Mouse (Mus musculus) forebrain, embryonic 10.5 days (tissue): ENCODE measurements around the gene Arap1. TPM values are rescaled to one million over a fixed set of nuclear protein-coding genes. Genes with fewer than 3 reads are reported as not detected.

Source experiments
- DNase-seq: peaks from one replicate; pipeline ENCODE4 v3.0.0-alpha.2; 2017; ENCODE audit warnings: low spot score; ENCODE audit errors: extremely low spot score
- H3K27ac ChIP-seq: fragments of 300-500 bp; sonication (generic); 2 replicates; pipeline ENCODE4 v1.5.1; 2016; ENCODE audit warnings: mild to moderate bottlenecking
- H3K27me3 ChIP-seq: fragments of 300-500 bp; sonication (generic); 2 replicates; pipeline ENCODE4 v1.6.1; 2016; ENCODE audit warnings: mild to moderate bottlenecking; ENCODE audit not compliant: poor library complexity, severe bottlenecking
- H3K36me3 ChIP-seq: fragments of 300-500 bp; sonication (generic); replicated peaks from 2 replicates; pipeline ENCODE4 v1.6.1; 2016; ENCODE audit warnings: mild to moderate bottlenecking, moderate library complexity
- H3K4me1 ChIP-seq: fragments of 300-500 bp; sonication (generic); 2 replicates; pipeline ENCODE4 v1.6.1; 2016
- H3K4me3 ChIP-seq: fragments of 300-500 bp; sonication (generic); 2 replicates; pipeline ENCODE4 v1.5.1; 2016; ENCODE audit warnings: mild to moderate bottlenecking, moderate library complexity
- H3K9me3 ChIP-seq: fragments of 300-500 bp; sonication (generic); 2 replicates; pipeline ENCODE4 v1.6.1; 2016; ENCODE audit warnings: mild to moderate bottlenecking, moderate library complexity
- WGBS: fragments of 180-500 bp; shearing (Covaris S2); methylation state at CpG from one replicate; pipeline ENCODE4 v1.1.7; 2016; 5-methylcytosine and 5-hydroxymethylcytosine counted together
- polyA plus RNA-seq: library from polyadenylated mRNA; unstranded; fragments of >200 nt; fragmentation: Nextera tagmentation; extraction: Ambion mirVana; gene quantifications from 2 replicates; pipeline ENCODE4 v1.2.1, GENCODE M21; 2016

Gene Arap1
- polyA plus RNA-seq, 1 experiment from 2014 or later: 12.9 TPM

DNA sequence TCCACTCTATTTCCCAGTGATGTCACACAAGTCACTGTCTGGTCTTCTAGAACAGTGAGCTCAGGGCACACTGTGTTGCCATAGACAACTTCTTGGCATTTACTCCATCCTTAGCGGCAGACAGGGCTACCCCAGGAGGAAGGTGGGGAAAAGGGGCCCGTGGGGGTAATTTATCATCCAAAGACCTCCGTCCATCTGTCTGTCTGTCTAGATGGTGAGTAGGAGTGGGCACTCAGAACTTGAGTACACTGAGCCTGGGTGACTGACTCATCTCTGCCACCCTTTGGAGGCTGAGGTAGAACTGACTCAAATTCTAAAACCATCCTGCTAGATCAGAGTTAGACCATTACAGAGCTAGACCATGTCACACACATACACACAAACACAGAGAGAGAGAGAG lies 30.9 kb upstream of the Arap1 start, which contains the start of gene Stard10:
Gene Stard10, plus strand, starts transcription at position 73 of the 400 bp plus-strand sequence.
- no peak for DNase-seq

DNA sequence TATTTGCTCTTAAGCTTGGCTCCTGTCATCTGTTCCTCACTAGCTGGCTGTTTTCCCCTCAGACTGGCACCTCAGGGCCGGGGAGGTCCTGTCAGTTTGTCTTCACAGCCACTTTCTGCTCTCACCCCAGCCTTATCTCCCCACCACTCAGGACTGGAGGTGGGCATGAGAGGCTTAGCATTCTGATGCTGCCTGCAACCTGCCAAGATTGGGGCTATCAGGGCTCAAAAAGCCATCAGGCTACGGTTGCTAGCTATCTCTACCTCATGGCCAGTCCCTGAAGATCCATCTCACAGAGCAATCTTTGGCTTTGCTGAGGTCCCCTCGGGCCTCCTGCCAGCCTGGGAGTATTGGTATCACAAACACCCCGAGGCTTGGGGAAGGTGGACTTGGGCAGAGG lies 29.0 kb upstream of the Arap1 start:
- Histone ChIP-seq H3K27me3 (peaks cover 67% of the 10 kb centered on the region), H3K36me3 (no peaks in the 10 kb centered on the region), H3K4me1 (peaks cover 35% of the 10 kb centered on the region), H3K4me3 (no peak overlapping the region), H3K9me3 (no peaks in the 10 kb centered on the region), H3K27ac (no peak overlapping the region)
- WGBS: 80% methylated on average over 4 of the region's 4 CpGs
- DNase-seq: no peak

More for the DNA sequence above, 30.9 kb upstream of the Arap1 start, which contains the start of gene Stard10:
- H3K4me3 ChIP-seq: no peak within 1 kb of the TSS
- H3K27ac ChIP-seq: no peak within 1 kb of the TSS
- no peaks in the 10 kb centered on the region for H3K36me3 ChIP-seq
- H3K4me1 ChIP-seq: peaks cover 18% of the 10 kb centered on the region
- H3K27me3 ChIP-seq: peaks cover 49% of the 10 kb centered on the region
- no peaks in the 10 kb centered on the region for H3K9me3 ChIP-seq
- WGBS: 89% methylated on average over 3 of the region's 3 CpGs

GRCm38 (mm10) chr7:101319796-101320195 lies 28.1 kb upstream of the Arap1 start:
- peaks cover 37% of the 10 kb centered on the region for H3K4me1 ChIP-seq
- DNase-seq: no peak
- H3K27me3 ChIP-seq: peaks cover 76% of the 10 kb centered on the region
- H3K9me3 ChIP-seq: no peaks in the 10 kb centered on the region
- 94% methylated on average over 1 of the region's 1 CpGs for WGBS
- no peaks in the 10 kb centered on the region for H3K36me3 ChIP-seq
- H3K27ac ChIP-seq: no peak overlapping the region
- no peak overlapping the region for H3K4me3 ChIP-seq

GRCm38 (mm10) chr7:101320399-101321217 lies 27.3 kb upstream of the Arap1 start:
- Histone ChIP-seq H3K9me3 (no peaks in the 10 kb centered on the region), H3K4me3 (peak overlapping the region; percentile 82), H3K27ac (peak overlapping the region; percentile 83), H3K27me3 (peaks cover 79% of the 10 kb centered on the region), H3K4me1 (peaks cover 37% of the 10 kb centered on the region), H3K36me3 (no peaks in the 10 kb centered on the region)
- 6% methylated on average over 27 of the region's 37 CpGs for WGBS
- DNase-seq: peak; percentile 60

DNA sequence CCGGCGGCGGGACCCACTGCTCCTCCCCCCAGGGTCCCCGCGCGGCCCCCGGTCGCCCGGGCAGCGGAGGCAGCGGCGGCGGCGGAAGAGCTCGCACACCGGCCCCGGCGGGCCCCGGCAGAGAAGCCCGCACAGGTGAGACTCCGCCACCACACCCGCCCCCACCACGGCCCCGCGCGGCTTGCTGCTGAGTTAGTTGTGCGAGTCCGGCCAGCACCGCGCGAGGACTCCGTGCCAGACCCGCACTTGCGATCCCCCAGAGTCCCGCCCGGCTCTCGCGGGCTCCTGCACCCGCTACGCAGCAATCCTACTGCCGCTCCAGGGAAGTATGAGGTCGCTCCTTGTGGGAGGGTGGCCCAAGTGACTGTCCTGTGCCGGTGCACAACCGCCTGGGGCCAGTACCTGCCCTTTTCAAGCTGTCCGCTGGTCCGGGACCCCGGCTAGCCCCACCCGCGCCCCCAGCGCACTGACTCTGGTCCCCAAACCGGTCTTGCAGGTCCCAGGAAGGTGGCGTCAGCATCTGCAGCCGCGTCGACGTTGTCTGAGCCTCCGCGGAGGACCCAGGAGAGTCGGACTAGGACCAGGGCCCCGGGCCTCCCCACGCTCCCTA lies 26.5 kb upstream of the Arap1 start:
- no peaks in the 10 kb centered on the region for H3K36me3 ChIP-seq
- peak overlapping the region; percentile 83 for H3K27ac ChIP-seq
- peak; percentile 46 for DNase-seq
- H3K27me3 ChIP-seq: peaks cover 79% of the 10 kb centered on the region
- H3K4me3 ChIP-seq: peak overlapping the region; percentile 82
- whole genome bisulfite sequencing: 4% methylated on average over 45 of the region's 61 CpGs
- peaks cover 37% of the 10 kb centered on the region for H3K4me1 ChIP-seq
- no peaks in the 10 kb centered on the region for H3K9me3 ChIP-seq

DNA sequence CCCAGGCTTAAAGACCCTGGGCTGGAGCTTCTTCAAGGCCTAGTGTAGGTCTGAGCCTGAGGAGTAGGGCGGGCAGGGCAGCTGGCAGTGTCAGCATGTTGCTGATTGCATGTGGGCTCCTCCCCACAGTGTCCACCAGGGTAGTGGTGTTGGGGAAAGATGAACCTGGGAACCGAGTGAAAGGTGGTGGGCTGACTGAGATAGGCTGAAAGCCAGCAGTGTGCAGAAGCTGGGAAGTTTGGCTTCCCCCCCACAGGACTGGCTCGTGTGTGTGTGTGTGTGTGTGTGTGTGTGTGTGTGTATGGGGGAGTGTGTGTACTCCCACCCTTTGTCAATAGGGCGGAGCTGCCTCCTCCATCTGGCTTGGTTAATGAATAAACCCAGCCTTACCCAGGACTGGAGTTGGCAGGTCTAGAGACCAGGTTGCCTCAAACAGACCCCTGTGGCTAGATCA lies 24.7 kb upstream of the Arap1 start:
- H3K27me3 ChIP-seq: peaks cover 67% of the 10 kb centered on the region
- no peak overlapping the region for H3K27ac ChIP-seq
- no peak overlapping the region for H3K4me3 ChIP-seq
- H3K9me3 ChIP-seq: no peaks in the 10 kb centered on the region
- H3K4me1 ChIP-seq: peaks cover 37% of the 10 kb centered on the region
- WGBS: 78% methylated on average over 4 of the region's 4 CpGs
- H3K36me3 ChIP-seq: no peaks in the 10 kb centered on the region
- no peak for DNase-seq

DNA sequence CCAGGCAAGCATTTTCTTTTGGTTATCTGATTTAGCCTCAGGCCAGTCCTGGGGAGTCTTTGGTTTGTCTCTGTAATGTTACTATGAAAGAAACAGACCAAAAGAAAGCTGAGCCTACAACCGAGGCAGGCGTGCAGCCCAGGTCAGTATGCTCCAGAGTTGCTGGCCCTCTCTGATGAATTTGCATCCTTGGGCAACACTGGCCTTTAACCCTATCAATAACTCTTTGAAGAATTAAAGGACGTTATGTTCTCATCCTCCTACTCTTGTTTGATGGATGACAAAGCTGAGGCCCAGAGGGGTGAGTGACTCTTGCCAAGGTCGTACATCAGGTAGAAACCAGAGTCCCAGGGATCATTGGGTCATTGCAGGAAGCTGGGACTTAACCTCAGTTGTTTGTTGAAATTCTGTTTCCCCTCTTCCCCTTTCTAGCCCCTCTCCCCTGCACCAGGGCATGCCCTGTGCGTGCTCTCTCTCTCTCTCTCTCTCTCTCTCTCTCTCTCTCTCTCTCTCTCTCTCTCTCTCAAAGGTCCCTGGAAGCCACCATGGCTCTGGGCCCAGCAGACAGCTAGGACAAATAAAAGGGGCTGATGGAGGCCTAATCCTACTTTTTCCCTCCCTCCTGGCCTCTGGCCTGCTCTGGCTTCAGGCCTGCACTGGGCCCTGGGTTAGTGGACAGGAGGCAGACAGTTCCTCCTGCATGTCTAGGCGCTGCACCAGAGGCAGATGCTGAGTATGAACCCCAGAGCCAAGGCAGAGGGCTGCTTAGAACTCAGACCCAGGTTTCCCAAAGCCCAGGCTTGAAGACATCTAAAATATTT lies 23.5 kb upstream of the Arap1 start:
- no peak for DNase-seq

GRCm38 (mm10) chr7:101326006-101326405 lies 21.9 kb upstream of the Arap1 start:
- 90% methylated on average over 5 of the region's 5 CpGs for WGBS
- peaks cover 41% of the 10 kb centered on the region for H3K4me1 ChIP-seq
- DNase-seq: no peak

More for the DNA sequence above, 23.5 kb upstream of the Arap1 start:
- Histone ChIP-seq H3K4me3 (no peak overlapping the region), H3K27ac (no peak overlapping the region), H3K27me3 (peaks cover 55% of the 10 kb centered on the region), H3K9me3 (no peaks in the 10 kb centered on the region), H3K4me1 (peaks cover 46% of the 10 kb centered on the region), H3K36me3 (no peaks in the 10 kb centered on the region)
- 72% methylated on average over 5 of the region's 6 CpGs for WGBS

GRCm38 (mm10) chr7:101327263-101327662 lies 20.6 kb upstream of the Arap1 start:
- no peak overlapping the region for H3K27ac ChIP-seq
- no peak overlapping the region for H3K4me3 ChIP-seq
- DNase-seq: no peak
- H3K27me3 ChIP-seq: peaks cover 28% of the 10 kb centered on the region
- H3K36me3 ChIP-seq: no peaks in the 10 kb centered on the region
- H3K9me3 ChIP-seq: no peaks in the 10 kb centered on the region
- peaks cover 31% of the 10 kb centered on the region for H3K4me1 ChIP-seq
- WGBS: 65% methylated on average over 5 of the region's 5 CpGs

More at GRCm38 (mm10) chr7:101326006-101326405, 21.9 kb upstream of the Arap1 start:
- peaks cover 40% of the 10 kb centered on the region for H3K27me3 ChIP-seq
- H3K9me3 ChIP-seq: no peaks in the 10 kb centered on the region
- H3K27ac ChIP-seq: no peak overlapping the region
- H3K36me3 ChIP-seq: no peaks in the 10 kb centered on the region
- H3K4me3 ChIP-seq: no peak overlapping the region

- Histone ChIP-seq H3K4me1 (peaks cover 25% of the 10 kb centered on the region), H3K36me3 (no peaks in the 10 kb centered on the region), H3K9me3 (no peaks in the 10 kb centered on the region), H3K27me3 (peaks cover 23% of the 10 kb centered on the region), H3K4me3 (no peak overlapping the region), H3K27ac (no peak overlapping the region)
- DNase-seq: no peak
- 89% methylated on average over 2 of the region's 2 CpGs for WGBS
These were observed 20.1 kb upstream of the Arap1 start for GRCm38 (mm10) chr7:101327786-101328185.

DNA sequence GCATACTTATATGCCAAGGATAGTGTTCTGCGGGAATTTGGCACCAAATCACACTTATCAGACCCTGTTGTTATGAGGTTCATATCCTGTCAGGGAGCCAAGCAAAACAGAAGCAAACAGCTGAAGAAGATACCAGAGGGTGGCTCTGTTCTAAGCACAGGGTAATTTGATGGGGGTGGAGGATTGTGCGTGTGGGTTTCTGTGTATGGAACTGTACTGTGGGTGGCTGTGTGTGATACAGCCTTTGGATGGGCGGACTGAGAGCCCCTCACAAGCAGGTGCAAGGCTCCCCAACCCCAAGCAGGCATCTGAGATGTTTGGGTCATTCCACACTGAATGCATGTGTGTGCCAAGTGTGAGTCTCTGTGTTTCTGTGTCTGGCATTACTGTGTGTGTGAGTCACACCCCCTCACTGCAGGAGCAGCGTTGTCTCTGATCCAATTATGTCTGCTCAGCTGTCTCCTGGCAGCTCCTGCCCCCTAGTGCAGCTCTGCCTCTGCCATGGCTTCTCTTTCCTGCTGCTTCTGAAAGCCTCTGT lies 19.2 kb upstream of the Arap1 start:
- 68% methylated on average over 4 of the region's 4 CpGs for WGBS
- no peak for DNase-seq
- Histone ChIP-seq H3K36me3 (no peaks in the 10 kb centered on the region), H3K27me3 (peaks cover 14% of the 10 kb centered on the region), H3K4me3 (no peak overlapping the region), H3K9me3 (no peaks in the 10 kb centered on the region), H3K27ac (peak overlapping the region; percentile 26; the same call in 1 of the 2 replicates), H3K4me1 (peaks cover 16% of the 10 kb centered on the region)

DNA sequence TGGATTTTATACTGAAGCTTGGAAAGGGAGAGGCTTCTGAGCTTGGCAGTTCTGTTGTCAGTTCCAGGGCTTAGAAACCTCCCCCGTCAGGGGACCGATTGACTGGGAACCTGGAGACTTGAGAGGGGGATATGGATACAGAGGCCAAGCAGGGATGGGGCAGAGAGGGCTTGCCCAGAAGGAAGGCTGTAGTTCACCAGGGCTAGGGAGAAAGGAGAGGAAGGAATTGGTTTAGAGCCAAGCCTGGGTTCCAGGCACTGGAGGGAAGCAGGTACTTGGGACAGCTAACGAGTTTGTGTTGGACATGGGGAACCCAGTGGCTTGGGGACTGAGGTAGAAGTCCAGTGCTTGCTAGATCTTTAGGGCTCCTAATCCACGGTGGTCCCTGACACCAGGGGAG lies 18.3 kb upstream of the Arap1 start:
- Histone ChIP-seq H3K4me1 (peaks cover 14% of the 10 kb centered on the region), H3K27ac (no peak overlapping the region), H3K9me3 (no peaks in the 10 kb centered on the region), H3K27me3 (peaks cover 5% of the 10 kb centered on the region; the same call in 1 of the 2 replicates), H3K4me3 (no peak overlapping the region), H3K36me3 (no peaks in the 10 kb centered on the region)
- DNase-seq: no peak
- 79% methylated on average over 4 of the region's 4 CpGs for WGBS
